Comparison of ENCODE assay signal across 9 mouse cellular contexts in genomic region chr13:111291958-111292493, GRCm38 (mm10). TPM values are rescaled to one million over a fixed set of nuclear protein-coding genes. Genes with fewer than 3 reads are reported as not detected.
DNase-seq lines count a peak whose midpoint lies in the region; ATAC-seq and TF ChIP-seq lines count a peak whose summit lies in the region.
"Had no signal": no experiment of that assay in that cellular context is flagged by ENCODE, and none has a peak within 500 bp of the region (broad histone marks: within the 10 kb centered on the region; RNA-seq: fewer than 3 reads in every experiment).

No protein-coding gene starts in this region.

- no peaks in the 10 kb centered on the region for H3K36me3 ChIP-seq in forebrain, postnatal 0 days (ENCODE audit: insufficient read depth)
- H3K36me3 ChIP-seq in hindbrain, embryonic 13.5 days = no peaks in the 10 kb centered on the region
- no peaks in the 10 kb centered on the region for H3K36me3 ChIP-seq in midbrain, embryonic 15.5 days (replicated peaks)

- peak; percentile 71 for ATAC-seq in forebrain, postnatal 0 days
- peak; percentile 79 for ATAC-seq in hindbrain, embryonic 13.5 days (ENCODE audit: low FRiP score)
- peak; percentile 52 for ATAC-seq in midbrain, embryonic 15.5 days (replicated peaks)

- no peak overlapping the region for H3K4me3 ChIP-seq in forebrain, postnatal 0 days (ENCODE audit: low read depth, low read length)
- H3K4me3 ChIP-seq in hindbrain, embryonic 13.5 days = no peak overlapping the region
- H3K4me3 ChIP-seq in midbrain, embryonic 15.5 days = no peak overlapping the region

- H3K9ac ChIP-seq in forebrain, postnatal 0 days = no peak overlapping the region
- no peak overlapping the region for H3K9ac ChIP-seq in hindbrain, embryonic 13.5 days
- H3K9ac ChIP-seq in midbrain, embryonic 15.5 days = no peak overlapping the region

- no peak overlapping the region for H3K4me2 ChIP-seq in forebrain, postnatal 0 days (ENCODE audit: low read depth)
- no peak overlapping the region for H3K4me2 ChIP-seq in hindbrain, embryonic 13.5 days
- no peak overlapping the region for H3K4me2 ChIP-seq in midbrain, embryonic 15.5 days

- TF ChIP-seq CTCF in forebrain, postnatal 0 days (IDR thresholded peaks at IDR 0.05; ENCODE audit: low read depth) = 0 out of 2 replicates have a peak, but pooled peaks have one; percentile 8

- WGBS in forebrain, postnatal 0 days = 16% methylated on average over 7 of the region's 7 CpGs
- WGBS in hindbrain, embryonic 13.5 days = 45% methylated on average over 7 of the region's 7 CpGs
- WGBS in midbrain, embryonic 15.5 days = 49% methylated on average over 7 of the region's 7 CpGs

- DNase-seq in urinary bladder, postnatal 14 days (ENCODE audit: low spot score) = peak; percentile 13
- no peak for DNase-seq in urinary bladder, postnatal 10 days (ENCODE audit: low spot score)
- DNase-seq in forebrain, postnatal 0 days = peak; percentile 67
- peak; percentile 40 to 58 for DNase-seq in left cerebral cortex, adult 8-10 months (ENCODE audit: low spot score in 2 of 2)
- no peak for DNase-seq in urinary bladder, postnatal 4 days (ENCODE audit: low spot score in 2 of 2)
- no peak for DNase-seq in thymus, postnatal 25 days

- H3K27ac ChIP-seq in forebrain, postnatal 0 days (ENCODE audit: low read depth, low read length) = peak overlapping the region; percentile 54
- peak overlapping the region; percentile 52; the same call in 1 of the 2 replicates for H3K27ac ChIP-seq in hindbrain, embryonic 13.5 days
- H3K27ac ChIP-seq in midbrain, embryonic 15.5 days = no peak overlapping the region

- 0 out of 2 replicates have a peak, but pooled peaks cover 4% of the 10 kb centered on the region for H3K9me3 ChIP-seq in forebrain, postnatal 0 days (ENCODE audit: low read length)
- H3K9me3 ChIP-seq in hindbrain, embryonic 13.5 days = no peaks in the 10 kb centered on the region
- no peaks in the 10 kb centered on the region for H3K9me3 ChIP-seq in midbrain, embryonic 15.5 days

- no peaks in the 10 kb centered on the region for H3K27me3 ChIP-seq in forebrain, postnatal 0 days (ENCODE audit: insufficient read depth, low read length)
- no peaks in the 10 kb centered on the region for H3K27me3 ChIP-seq in hindbrain, embryonic 13.5 days
- H3K27me3 ChIP-seq in midbrain, embryonic 15.5 days (replicated peaks) = no peaks in the 10 kb centered on the region

- no peaks in the 10 kb centered on the region for H3K4me1 ChIP-seq in forebrain, postnatal 0 days (ENCODE audit: insufficient read depth)
- H3K4me1 ChIP-seq in hindbrain, embryonic 13.5 days (replicated peaks) = peaks cover 8% of the 10 kb centered on the region
- no peaks in the 10 kb centered on the region for H3K4me1 ChIP-seq in midbrain, embryonic 15.5 days

RNA-seq across cellular contexts. Expression of gene Actbl2, which starts 37.2 kb away (rescaled TPM):
- 0.08 TPM in 1 of 2 replicates, not detected in the other for total RNA-seq in forebrain, postnatal 0 days (2014; rRNA removed)
- not detected in 2 replicates for polyA plus RNA-seq in forebrain, postnatal 0 days (2015; fragmentation: Nextera tagmentation; extraction: Ambion mirVana)
- not detected in 2 replicates for polyA plus RNA-seq in hindbrain, embryonic 13.5 days (2015; fragmentation: Nextera tagmentation; extraction: Ambion mirVana)
- total RNA-seq in left cerebral cortex, adult 8-10 months (2022) = under 1 TPM in 1 of 4 experiments, not detected in 3; 0.13 TPM
- not detected in 2 replicates for polyA plus RNA-seq in midbrain, embryonic 15.5 days (2015; fragmentation: Nextera tagmentation; extraction: Ambion mirVana)
- polyA plus RNA-seq: large intestine, adult 2 months had no signal

Comparison
In these comparisons a context has a peak if more than half of its experiments do, and no peak if none do; other contexts are left out.
1. DNase-seq: peak in urinary bladder, postnatal 14 days (single experiment), forebrain, postnatal 0 days (single experiment) and left cerebral cortex, adult 8-10 months (2 of 2); none in urinary bladder, postnatal 10 days (single experiment), urinary bladder, postnatal 4 days (0 of 2) and thymus, postnatal 25 days (single experiment).
2. Peak in every context shown above with its lines, with median percentiles within 50 percentile points of each other: ATAC-seq.